Mouse (Mus musculus) embryonic facial prominence, embryonic 12.5 days (tissue): ENCODE measurements around the gene Mgmt. TPM values are rescaled to one million over a fixed set of nuclear protein-coding genes. Genes with fewer than 3 reads are reported as not detected.
A peak's percentile ranks its signal among the peaks of the same experiment; 100 is the strongest.

ENCODE experiments used
- ATAC-seq: fragments of 200-750 bp; cut with Nextera tagmentation; 2 replicates; pipeline ENCODE4 v1.8.0; 2017; ENCODE audit not compliant: insufficient number of reproducible peaks, insufficient read depth, low FRiP score, low TSS enrichment
- H3K27ac ChIP-seq: fragments of 300-500 bp; sonication (generic); 2 replicates; pipeline ENCODE4 v1.5.1; 2016; ENCODE audit warnings: mild to moderate bottlenecking
- H3K27me3 ChIP-seq: fragments of 300-500 bp; sonication (generic); 2 replicates; pipeline ENCODE4 v1.6.1; 2016; ENCODE audit warnings: mild to moderate bottlenecking, moderate library complexity
- H3K36me3 ChIP-seq: fragments of 300-500 bp; sonication (generic); 2 replicates; pipeline ENCODE4 v1.6.1; 2016; ENCODE audit warnings: mild to moderate bottlenecking
- H3K4me1 ChIP-seq: fragments of 300-500 bp; sonication (generic); 2 replicates; pipeline ENCODE4 v1.6.1; 2016
- H3K4me2 ChIP-seq: fragments of 300-500 bp; sonication (generic); replicated peaks from 2 replicates; pipeline ENCODE4 v1.6.1; 2016; ENCODE audit warnings: mild to moderate bottlenecking, moderate library complexity
- H3K4me3 ChIP-seq: fragments of 300-500 bp; sonication (generic); 2 replicates; pipeline ENCODE4 v1.5.1; 2016; ENCODE audit warnings: mild to moderate bottlenecking
- H3K9ac ChIP-seq: fragments of 300-500 bp; sonication (generic); 2 replicates; pipeline ENCODE4 v1.6.1; 2016; ENCODE audit warnings: mild to moderate bottlenecking, moderate library complexity
- H3K9me3 ChIP-seq: fragments of 300-500 bp; sonication (generic); 2 replicates; pipeline ENCODE4 v1.6.1; 2016; ENCODE audit warnings: mild to moderate bottlenecking, moderate library complexity
- WGBS: fragments of 180-500 bp; shearing (Covaris S2); methylation state at CpG from one replicate; pipeline ENCODE4 v1.1.7; 2016; 5-methylcytosine and 5-hydroxymethylcytosine counted together
- polyA plus RNA-seq: library from polyadenylated mRNA; unstranded; fragments of >200 nt; fragmentation: Nextera tagmentation; extraction: Ambion mirVana; gene quantifications from 2 replicates; pipeline ENCODE4 v1.2.1, GENCODE M21; 2016

The Mgmt gene
- polyA plus RNA-seq, 1 experiment from 2014 or later: 6.3 TPM

GRCm38 (mm10) chr7:136912901-136913300 is 18.5 kb downstream of the Mgmt start:
- no peak overlapping the region for H3K4me3 ChIP-seq
- H3K27me3 ChIP-seq: no peaks in the 10 kb centered on the region
- no peak overlapping the region for H3K9ac ChIP-seq
- H3K9me3 ChIP-seq: no peaks in the 10 kb centered on the region
- WGBS: 90% methylated on average over 4 of the region's 4 CpGs
- no peaks in the 10 kb centered on the region for H3K36me3 ChIP-seq
- H3K4me1 ChIP-seq: peaks cover 7% of the 10 kb centered on the region; the same call in 1 of the 2 replicates
- no peak for ATAC-seq
- no peak overlapping the region for H3K27ac ChIP-seq
- no peak overlapping the region for H3K4me2 ChIP-seq

DNA sequence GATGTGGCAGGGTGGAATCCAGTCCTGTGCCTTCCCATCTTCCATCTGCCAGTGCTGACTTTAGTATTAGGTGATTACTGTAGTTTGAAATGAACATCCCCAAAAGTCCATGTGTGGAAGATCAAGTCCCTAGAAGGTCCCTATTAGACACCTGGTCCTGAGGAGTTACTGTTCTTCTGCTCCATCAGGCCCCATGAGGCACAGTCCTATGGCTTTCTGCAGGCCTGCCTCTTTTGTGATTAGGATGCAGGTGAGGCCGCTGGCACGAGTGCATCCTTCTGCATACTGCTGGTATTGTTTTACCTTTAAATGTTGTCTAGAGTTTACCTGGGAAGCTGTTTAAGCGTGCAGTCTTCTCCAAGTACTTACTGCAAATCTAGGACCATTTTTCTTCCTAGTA is 21.6 kb downstream of the Mgmt start:
- Histone ChIP-seq H3K4me1 (peaks cover 17% of the 10 kb centered on the region), H3K4me3 (no peak overlapping the region), H3K27me3 (no peaks in the 10 kb centered on the region), H3K27ac (no peak overlapping the region), H3K9me3 (no peaks in the 10 kb centered on the region), H3K9ac (no peak overlapping the region), H3K36me3 (no peaks in the 10 kb centered on the region), H3K4me2 (no peak overlapping the region)
- WGBS: 79% methylated on average over 3 of the region's 3 CpGs
- ATAC-seq: no peak

DNA sequence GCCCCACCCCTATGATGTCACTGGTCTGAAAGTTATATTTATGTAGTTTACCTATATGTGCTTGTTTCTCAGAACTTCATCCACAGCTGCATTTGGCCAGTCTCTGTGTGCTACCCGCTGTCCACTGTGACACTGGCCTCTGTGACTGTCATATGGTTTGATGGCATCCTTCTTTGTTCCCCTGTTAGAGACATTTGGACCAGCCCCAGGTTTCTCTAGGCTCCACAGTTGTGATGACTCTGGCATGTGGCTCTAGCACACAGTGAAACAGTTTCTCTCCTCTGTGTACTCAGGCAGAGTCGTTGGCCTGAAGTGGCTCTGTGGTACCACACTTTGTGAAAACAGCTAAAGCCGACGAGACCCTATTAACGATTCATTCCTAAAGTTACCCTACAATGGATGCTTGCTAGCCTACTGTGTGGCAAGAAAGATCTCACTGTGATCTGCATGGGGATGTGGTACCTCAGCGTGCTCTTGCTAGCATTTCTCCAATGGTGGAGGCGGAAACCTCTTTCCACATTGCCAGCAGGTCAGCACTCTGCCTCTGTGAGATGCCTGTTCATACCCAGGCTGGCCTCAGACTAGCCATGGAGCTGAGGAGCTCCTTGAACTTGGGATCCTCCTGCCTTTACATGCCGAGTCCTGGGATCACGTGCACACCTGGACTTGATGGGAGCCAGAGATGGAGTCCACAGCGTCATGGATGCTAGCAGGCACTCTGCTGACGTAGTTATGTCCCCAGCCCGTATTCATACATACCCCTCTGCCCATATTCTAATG is 26.8 kb downstream of the Mgmt start:
- 85% methylated on average over 12 of the region's 12 CpGs for WGBS
- Histone ChIP-seq H3K4me2 (no peak overlapping the region), H3K4me1 (peaks cover 15% of the 10 kb centered on the region), H3K27me3 (no peaks in the 10 kb centered on the region), H3K4me3 (no peak overlapping the region), H3K27ac (no peak overlapping the region; the same call in 1 of the 2 replicates), H3K9ac (no peak overlapping the region), H3K36me3 (no peaks in the 10 kb centered on the region), H3K9me3 (no peaks in the 10 kb centered on the region)
- no peak for ATAC-seq

- WGBS: 65% methylated on average over 6 of the region's 6 CpGs
- Histone ChIP-seq H3K36me3 (no peaks in the 10 kb centered on the region), H3K9ac (no peak overlapping the region), H3K4me1 (peaks cover 15% of the 10 kb centered on the region), H3K9me3 (no peaks in the 10 kb centered on the region), H3K27me3 (no peaks in the 10 kb centered on the region), H3K4me2 (no peak overlapping the region), H3K4me3 (no peak overlapping the region), H3K27ac (no peak overlapping the region)
- ATAC-seq: no peak
Observed at GRCm38 (mm10) chr7:136922230-136922629, 27.8 kb downstream of the Mgmt start.

- 81% methylated on average over 18 of the region's 18 CpGs for WGBS
- Histone ChIP-seq H3K4me3 (no peak overlapping the region), H3K9ac (no peak overlapping the region), H3K9me3 (no peaks in the 10 kb centered on the region), H3K27ac (no peak overlapping the region), H3K27me3 (no peaks in the 10 kb centered on the region), H3K36me3 (no peaks in the 10 kb centered on the region), H3K4me2 (no peak overlapping the region), H3K4me1 (peaks cover 15% of the 10 kb centered on the region)
- ATAC-seq: no peak
Observed at GRCm38 (mm10) chr7:136924610-136925260, 30.3 kb downstream of the Mgmt start.

DNA sequence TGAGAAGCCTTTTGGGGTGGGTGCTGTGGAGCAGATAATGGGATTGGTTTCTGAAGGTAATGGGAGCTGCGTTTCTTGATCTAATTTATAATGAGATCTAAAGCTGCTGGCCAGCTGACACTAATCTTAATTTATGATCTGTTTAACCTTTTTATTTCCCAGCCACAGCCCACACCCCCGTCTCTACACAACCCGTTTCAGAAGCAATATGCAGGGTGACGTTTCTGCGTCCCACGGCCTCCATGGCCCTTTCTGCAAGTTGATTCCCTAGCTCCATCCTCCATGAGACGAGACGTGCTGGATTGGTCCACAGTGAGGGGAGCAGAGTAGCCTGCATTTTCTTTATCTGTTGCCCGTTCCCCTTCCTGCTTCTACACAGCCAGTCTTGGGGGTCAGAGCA is 31.8 kb downstream of the Mgmt start:
- Histone ChIP-seq H3K4me3 (no peak overlapping the region), H3K36me3 (no peaks in the 10 kb centered on the region), H3K4me2 (no peak overlapping the region), H3K4me1 (peaks cover 4% of the 10 kb centered on the region), H3K9me3 (no peaks in the 10 kb centered on the region), H3K9ac (no peak overlapping the region), H3K27me3 (no peaks in the 10 kb centered on the region), H3K27ac (no peak overlapping the region)
- WGBS: 56% methylated on average over 9 of the region's 9 CpGs
- no peak for ATAC-seq

- peaks cover 5% of the 10 kb centered on the region; the same call in 1 of the 2 replicates for H3K4me1 ChIP-seq
- H3K9me3 ChIP-seq: no peaks in the 10 kb centered on the region
- no peak overlapping the region for H3K27ac ChIP-seq
- H3K36me3 ChIP-seq: no peaks in the 10 kb centered on the region
- H3K4me3 ChIP-seq: no peak overlapping the region
- no peaks in the 10 kb centered on the region for H3K27me3 ChIP-seq
- no peak overlapping the region for H3K4me2 ChIP-seq
- WGBS: 84% methylated on average over 3 of the region's 3 CpGs
- no peak overlapping the region for H3K9ac ChIP-seq
- ATAC-seq: no peak
Observed at GRCm38 (mm10) chr7:136930451-136930850, 36.0 kb downstream of the Mgmt start.

DNA sequence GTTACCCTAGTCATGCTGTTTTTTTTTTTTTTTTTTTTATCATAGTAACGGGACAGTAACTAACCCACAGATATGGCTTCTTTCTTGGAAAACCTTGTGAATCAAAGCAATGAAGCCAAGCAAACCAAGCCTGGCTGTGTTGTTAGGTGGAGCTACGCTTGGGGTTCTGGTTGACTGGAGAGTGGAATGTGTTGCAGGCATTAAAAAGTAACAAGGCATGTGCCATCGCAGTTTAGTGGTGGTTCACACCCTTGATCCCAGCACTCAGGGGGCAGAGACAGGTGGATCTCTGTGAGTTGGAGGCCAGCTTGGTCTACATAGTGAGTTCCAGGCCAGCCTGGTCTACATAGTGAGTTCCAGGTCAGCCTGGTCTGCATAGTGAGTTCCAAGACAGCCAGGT is 39.0 kb downstream of the Mgmt start:
- peaks cover 5% of the 10 kb centered on the region; the same call in 1 of the 2 replicates for H3K4me1 ChIP-seq
- H3K4me3 ChIP-seq: no peak overlapping the region
- no peaks in the 10 kb centered on the region for H3K9me3 ChIP-seq
- no peak overlapping the region for H3K9ac ChIP-seq
- H3K27ac ChIP-seq: no peak overlapping the region
- no peak for ATAC-seq
- no peaks in the 10 kb centered on the region for H3K36me3 ChIP-seq
- H3K27me3 ChIP-seq: no peaks in the 10 kb centered on the region
- WGBS: 92% methylated on average over 3 of the region's 3 CpGs
- no peak overlapping the region for H3K4me2 ChIP-seq

- ATAC-seq: no peak
- no peak overlapping the region for H3K9ac ChIP-seq
- H3K4me1 ChIP-seq: peaks cover 5% of the 10 kb centered on the region; the same call in 1 of the 2 replicates
- H3K9me3 ChIP-seq: no peaks in the 10 kb centered on the region
- no peaks in the 10 kb centered on the region for H3K27me3 ChIP-seq
- H3K4me2 ChIP-seq: no peak overlapping the region
- H3K36me3 ChIP-seq: no peaks in the 10 kb centered on the region
- H3K4me3 ChIP-seq: no peak overlapping the region
- H3K27ac ChIP-seq: 0 out of 2 replicates have a peak overlapping the region, but pooled peaks have one; percentile 19
- WGBS: 48% methylated on average over 5 of the region's 5 CpGs
Observed at GRCm38 (mm10) chr7:136934336-136934735, 39.9 kb downstream of the Mgmt start.

GRCm38 (mm10) chr7:136934784-136935183 is 40.4 kb downstream of the Mgmt start:
- 72% methylated on average over 7 of the region's 7 CpGs for WGBS
- Histone ChIP-seq H3K27me3 (no peaks in the 10 kb centered on the region), H3K9me3 (no peaks in the 10 kb centered on the region), H3K27ac (0 out of 2 replicates have a peak overlapping the region, but pooled peaks have one; percentile 19), H3K4me1 (peaks cover 5% of the 10 kb centered on the region; the same call in 1 of the 2 replicates), H3K4me3 (no peak overlapping the region), H3K4me2 (no peak overlapping the region), H3K9ac (no peak overlapping the region), H3K36me3 (no peaks in the 10 kb centered on the region)
- no peak for ATAC-seq

GRCm38 (mm10) chr7:136938371-136938770 is 44.0 kb downstream of the Mgmt start:
- no peak for ATAC-seq
- peaks cover 5% of the 10 kb centered on the region; the same call in 1 of the 2 replicates for H3K4me1 ChIP-seq
- H3K9ac ChIP-seq: no peak overlapping the region
- H3K36me3 ChIP-seq: no peaks in the 10 kb centered on the region
- H3K27ac ChIP-seq: no peak overlapping the region
- no peak overlapping the region for H3K4me2 ChIP-seq
- H3K4me3 ChIP-seq: no peak overlapping the region
- WGBS: 88% methylated on average over 4 of the region's 4 CpGs
- H3K27me3 ChIP-seq: no peaks in the 10 kb centered on the region
- H3K9me3 ChIP-seq: no peaks in the 10 kb centered on the region

GRCm38 (mm10) chr7:136942414-136942813 is 48.0 kb downstream of the Mgmt start:
- no peaks in the 10 kb centered on the region for H3K4me1 ChIP-seq
- no peak overlapping the region for H3K4me2 ChIP-seq
- no peaks in the 10 kb centered on the region for H3K9me3 ChIP-seq
- no peaks in the 10 kb centered on the region for H3K36me3 ChIP-seq
- no peaks in the 10 kb centered on the region for H3K27me3 ChIP-seq
- H3K9ac ChIP-seq: no peak overlapping the region
- WGBS: 93% methylated on average over 2 of the region's 2 CpGs
- H3K4me3 ChIP-seq: no peak overlapping the region
- no peak overlapping the region for H3K27ac ChIP-seq
- ATAC-seq: no peak
